Mouse (Mus musculus): ENCODE data around the gene Sphk1. TPM values are rescaled to one million over a fixed set of nuclear protein-coding genes. Genes with fewer than 3 reads are reported as not detected.
A peak's percentile ranks its signal among the peaks of the same experiment; 100 is the strongest.

Sphk1 gene
- polyA plus RNA-seq, 2 experiments from 2014 or later, result not detected

DNA sequence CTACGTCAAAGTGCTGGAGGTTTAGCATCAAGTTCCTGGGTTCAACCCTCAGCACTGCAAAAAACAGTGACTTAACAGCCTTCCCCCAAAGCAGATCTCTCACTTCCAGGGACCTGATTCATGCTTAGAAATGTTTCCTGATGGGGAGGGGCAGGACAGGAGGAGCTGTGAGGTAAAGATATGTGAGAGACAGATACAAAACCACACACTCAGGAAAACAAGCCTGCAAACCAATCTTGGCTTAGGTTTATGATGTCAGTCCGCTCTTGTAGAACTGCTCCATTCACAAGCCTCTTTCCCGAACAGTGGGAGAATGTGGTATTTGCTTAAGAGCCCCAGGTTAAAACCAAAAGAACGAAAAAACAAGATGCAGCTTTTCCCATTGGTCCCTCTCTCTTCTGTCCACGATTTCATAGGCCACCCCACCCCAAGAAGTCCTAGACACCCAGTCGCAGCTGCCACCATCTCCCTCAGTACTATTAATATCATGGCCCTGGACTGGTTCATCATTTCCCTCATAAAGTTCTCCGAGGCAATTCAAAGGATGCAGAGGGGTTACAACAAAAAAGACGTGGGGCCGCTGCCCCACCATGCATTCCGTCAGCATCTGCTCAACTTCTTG, 49.4 kb downstream of the Sphk1 start:
- no peak for ATAC-seq

DNA sequence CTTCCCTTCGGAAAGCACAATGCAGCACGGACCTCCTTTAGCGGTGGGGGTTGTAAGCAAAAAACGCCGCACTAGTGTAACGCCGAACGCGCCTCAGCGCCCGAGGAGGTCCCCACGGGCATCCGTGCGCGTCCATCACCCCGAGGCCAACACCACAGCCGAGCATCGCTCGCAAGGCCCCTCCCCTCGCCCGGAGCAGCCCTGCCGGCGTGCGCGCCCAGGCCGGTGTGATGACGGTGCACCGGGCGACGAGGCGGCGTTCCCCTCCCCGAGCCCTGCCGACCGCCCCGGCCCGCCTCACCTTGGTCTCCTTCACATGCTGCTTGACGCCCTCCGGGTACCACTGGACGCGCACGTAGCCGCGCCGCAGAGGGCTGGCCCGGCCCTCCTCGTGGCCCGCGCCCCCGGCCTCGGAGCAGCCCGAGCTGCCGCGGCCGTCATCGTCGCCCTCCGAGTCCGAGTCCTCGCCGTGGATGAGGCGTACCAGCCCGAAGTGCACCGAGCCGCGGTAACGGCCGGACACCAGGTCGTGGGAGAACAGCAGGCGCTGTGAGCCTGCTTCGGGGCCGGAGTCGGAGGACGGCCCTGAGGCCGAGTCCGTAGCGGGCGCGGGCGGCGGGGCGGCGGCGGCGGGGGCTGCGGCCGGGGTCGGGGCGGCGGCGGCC, 50.1 kb downstream of the Sphk1 start:
- peak; percentile 64 for ATAC-seq

DNA sequence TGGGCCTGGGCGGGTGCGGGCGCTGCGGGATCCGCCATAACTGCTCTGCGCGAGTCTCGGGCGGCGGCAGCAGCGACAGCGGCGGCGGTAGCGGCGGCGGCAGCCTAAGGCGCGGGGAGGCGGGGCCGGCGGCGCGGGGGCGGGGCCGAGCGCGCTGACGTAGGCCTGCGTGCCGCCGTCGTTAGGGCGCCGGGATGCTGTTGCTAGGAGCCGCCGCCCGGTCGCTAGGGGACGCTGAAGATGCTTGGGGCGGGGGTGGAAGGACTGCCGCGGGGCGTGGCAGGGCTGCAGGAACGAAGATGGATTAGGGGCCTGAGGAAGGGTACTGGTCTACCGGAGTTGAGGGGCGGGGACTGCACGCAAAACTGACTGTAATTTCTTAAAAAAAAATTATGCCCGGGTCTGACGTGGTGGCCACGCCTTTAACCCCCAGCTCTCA, 50.7 kb downstream of the Sphk1 start, which contains the start of gene Ube2o:
Gene Ube2o (minus strand): TSS at position 72 of the 439 bp plus-strand sequence.
- peak; percentile 91 for ATAC-seq

DNA sequence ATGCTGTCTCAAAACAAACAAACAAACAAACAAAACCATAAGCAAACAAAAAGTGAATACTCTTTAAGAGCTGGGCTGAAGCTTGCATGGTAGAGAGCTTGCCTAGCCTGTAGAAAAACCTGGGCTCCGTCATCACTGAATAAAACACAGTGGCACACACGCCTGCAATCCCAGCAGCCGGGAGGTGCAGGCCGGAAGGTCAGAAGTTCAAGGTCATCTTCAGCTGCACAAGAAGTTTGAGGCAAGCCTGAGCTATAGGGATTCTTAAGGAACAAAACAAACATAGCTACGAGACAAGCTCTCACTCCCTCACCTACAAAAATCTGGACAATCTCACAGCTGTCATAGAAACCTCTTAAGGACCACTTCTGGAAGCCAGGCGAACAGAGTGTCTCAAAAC, 55.0 kb downstream of the Sphk1 start:
- ATAC-seq, result no peak

Other genes starting within 250 kb of the Sphk1 start
- not detected for gene Galr2, start 250.0 kb upstream of the Sphk1 start, polyA plus RNA-seq (2017; shearing (Covaris generic))
- 10 to 100 TPM; 49.2 to 80.4 TPM for gene Exoc7, start 223.7 kb upstream of the Sphk1 start, polyA plus RNA-seq (2017; shearing (Covaris generic))
- gene Foxj1, start 195.5 kb upstream of the Sphk1 start, polyA plus RNA-seq (2017; shearing (Covaris generic)), result not detected
- gene Rnf157, start 117.9 kb upstream of the Sphk1 start, polyA plus RNA-seq (2017; shearing (Covaris generic)), result 1 to 10 TPM; 6.6 to 6.9 TPM
- gene Ubald2, start 96.8 kb upstream of the Sphk1 start, polyA plus RNA-seq (2017; shearing (Covaris generic)), result 10 to 100 TPM; 13.7 to 15.0 TPM
- not detected for gene Qrich2, start 64.7 kb upstream of the Sphk1 start, polyA plus RNA-seq (2017; shearing (Covaris generic))
- gene Prpsap1, start 36.7 kb upstream of the Sphk1 start, polyA plus RNA-seq (2017; shearing (Covaris generic)), result 10 to 100 TPM; 47.3 to 60.5 TPM
- gene Ube2o, start 50.5 kb downstream of the Sphk1 start, polyA plus RNA-seq (2017; shearing (Covaris generic)), result 1 to 10 TPM; 2.2 TPM
- gene Aanat, start 55.5 kb downstream of the Sphk1 start, polyA plus RNA-seq (2017; shearing (Covaris generic)), result not detected
- 1 to 10 TPM; 4.9 to 5.0 TPM for gene Rhbdf2, start 96.1 kb downstream of the Sphk1 start, polyA plus RNA-seq (2017; shearing (Covaris generic))
- not detected for gene Prcd, start 122.6 kb downstream of the Sphk1 start, polyA plus RNA-seq (2017; shearing (Covaris generic))
- gene Cygb, start 123.4 kb downstream of the Sphk1 start, polyA plus RNA-seq (2017; shearing (Covaris generic)), result not detected
- gene St6galnac1, start 244.6 kb downstream of the Sphk1 start, polyA plus RNA-seq (2017; shearing (Covaris generic)), result 10 to 100 TPM; 12.6 to 13.9 TPM